Mouse (Mus musculus) forebrain, embryonic 12.5 days (tissue): Measurements from ENCODE around the gene Pcp4l1. TPM values are rescaled to one million over a fixed set of nuclear protein-coding genes. Genes with fewer than 3 reads are reported as not detected.

Source experiments
- ATAC-seq: fragments of 200-750 bp; cut with Nextera tagmentation; 2 replicates; pipeline ENCODE4 v1.8.0; 2017; ENCODE audit warnings: moderate TSS enrichment; ENCODE audit not compliant: low FRiP score
- H3K27ac ChIP-seq: fragments of 300-500 bp; sonication (generic); 2 replicates; pipeline ENCODE4 v1.5.1; 2016; ENCODE audit warnings: mild to moderate bottlenecking
- H3K27me3 ChIP-seq: fragments of 300-500 bp; sonication (generic); 2 replicates; pipeline ENCODE4 v1.6.1; 2016; ENCODE audit warnings: mild to moderate bottlenecking
- H3K36me3 ChIP-seq: fragments of 300-500 bp; sonication (generic); replicated peaks from 2 replicates; pipeline ENCODE4 v1.6.1; 2016; ENCODE audit warnings: mild to moderate bottlenecking
- H3K4me1 ChIP-seq: fragments of 300-500 bp; sonication (generic); 2 replicates; pipeline ENCODE4 v1.6.1; 2016
- H3K4me2 ChIP-seq: fragments of 300-500 bp; sonication (generic); 2 replicates; pipeline ENCODE4 v1.6.1; 2016; ENCODE audit warnings: mild to moderate bottlenecking, moderate library complexity
- H3K4me3 ChIP-seq: fragments of 300-500 bp; sonication (generic); replicated peaks from 2 replicates; pipeline ENCODE4 v1.5.1; 2016; ENCODE audit warnings: mild to moderate bottlenecking
- H3K9ac ChIP-seq: fragments of 300-500 bp; sonication (generic); 2 replicates; pipeline ENCODE4 v1.6.1; 2016; ENCODE audit warnings: mild to moderate bottlenecking
- H3K9me3 ChIP-seq: fragments of 300-500 bp; sonication (generic); 2 replicates; pipeline ENCODE4 v1.6.1; 2016
- WGBS: fragments of 180-500 bp; shearing (Covaris S2); methylation state at CpG from one replicate; pipeline ENCODE4 v1.1.7; 2016; 5-methylcytosine and 5-hydroxymethylcytosine counted together
- polyA plus RNA-seq: library from polyadenylated mRNA; unstranded; fragments of >200 nt; fragmentation: Nextera tagmentation; extraction: Ambion mirVana; gene quantifications from 2 replicates; pipeline ENCODE4 v1.2.1, GENCODE M21; 2016

Pcp4l1 gene
- polyA plus RNA-seq, 1 experiment from 2014 or later = 7.0 TPM

- ATAC-seq = no peak
- Histone ChIP-seq H3K4me3 (no peak overlapping the region), H3K27ac (no peak overlapping the region), H3K27me3 (0 out of 2 replicates have a peak, but pooled peaks cover 3% of the 10 kb centered on the region), H3K36me3 (peaks cover 23% of the 10 kb centered on the region), H3K9ac (no peak overlapping the region), H3K4me2 (no peak overlapping the region), H3K4me1 (peaks cover 8% of the 10 kb centered on the region), H3K9me3 (no peaks in the 10 kb centered on the region)
- WGBS = 86% methylated on average over 18 of the region's 18 CpGs
These were observed 20.3 kb upstream of the Pcp4l1 start for GRCm38 (mm10) chr1:171216241-171216955.

- WGBS = 70% methylated on average over 10 of the region's 10 CpGs
- Histone ChIP-seq H3K27ac (0 out of 2 replicates have a peak within 1 kb of the TSS, but pooled peaks have one; percentile 42), H3K4me3 (no peak within 1 kb of the TSS), H3K4me1 (0 out of 2 replicates have a peak, but pooled peaks cover 2% of the 10 kb centered on the region), H3K9me3 (no peaks in the 10 kb centered on the region), H3K27me3 (0 out of 2 replicates have a peak, but pooled peaks cover 3% of the 10 kb centered on the region), H3K4me2 (no peak within 1 kb of the TSS), H3K36me3 (peaks cover 9% of the 10 kb centered on the region; the same call in 1 of the 2 replicates), H3K9ac (no peak within 1 kb of the TSS)
- no peak for ATAC-seq
These were observed 17.9 kb upstream of the Pcp4l1 start, which contains the start of gene Nr1i3 for GRCm38 (mm10) chr1:171213801-171214496. Gene Nr1i3, plus strand, starts transcription at chr1:171213970.

DNA sequence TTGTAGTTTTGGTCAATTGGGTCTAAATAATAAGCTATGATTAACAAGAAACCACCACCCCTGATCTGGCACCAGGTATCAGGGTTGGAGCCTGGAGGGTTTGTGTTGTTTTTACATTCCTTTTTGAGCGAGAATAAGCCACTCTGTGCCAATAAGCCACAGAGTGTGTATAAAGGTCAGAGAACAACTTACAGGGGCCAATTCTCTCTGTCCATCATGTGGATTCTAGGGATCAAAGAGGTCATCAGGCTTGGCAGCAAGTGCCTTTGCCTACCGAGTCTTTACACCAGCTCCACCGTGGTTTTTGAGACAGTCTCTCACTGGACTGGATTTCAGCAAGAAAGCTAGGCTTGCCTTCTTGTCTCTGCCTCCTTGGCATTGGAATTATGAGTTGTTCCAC lies 16.8 kb upstream of the Pcp4l1 start:
- 54% methylated on average over 3 of the region's 3 CpGs for WGBS
- no peak overlapping the region for H3K4me2 ChIP-seq
- no peak overlapping the region for H3K4me3 ChIP-seq
- no peaks in the 10 kb centered on the region for H3K36me3 ChIP-seq
- no peaks in the 10 kb centered on the region for H3K9me3 ChIP-seq
- no peak overlapping the region for H3K9ac ChIP-seq
- H3K27ac ChIP-seq = no peak overlapping the region
- H3K27me3 ChIP-seq = 0 out of 2 replicates have a peak, but pooled peaks cover 3% of the 10 kb centered on the region
- ATAC-seq = no peak
- 0 out of 2 replicates have a peak, but pooled peaks cover 2% of the 10 kb centered on the region for H3K4me1 ChIP-seq

DNA sequence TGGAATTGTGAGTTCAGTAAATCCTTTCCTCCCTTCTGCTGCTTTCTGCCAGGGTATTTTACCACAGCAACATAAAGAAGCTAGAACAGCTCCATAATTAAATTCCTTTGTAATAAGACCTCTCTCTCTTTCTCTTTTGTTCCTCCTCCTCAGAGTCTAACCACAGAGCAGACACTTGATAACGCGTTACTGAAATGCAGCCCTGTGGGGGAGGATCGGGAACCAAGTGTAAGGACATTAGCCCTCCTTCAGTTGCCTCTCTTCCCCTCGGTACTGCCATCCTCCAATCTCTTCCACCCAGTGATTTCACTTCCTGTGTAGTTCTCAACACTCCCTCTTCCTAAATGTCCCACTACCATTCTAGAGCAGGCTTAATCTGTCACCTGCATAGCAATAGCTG lies 13.3 kb upstream of the Pcp4l1 start:
- ATAC-seq = no peak
- Histone ChIP-seq H3K4me2 (no peak overlapping the region), H3K27ac (no peak overlapping the region), H3K4me1 (peaks cover 6% of the 10 kb centered on the region; the same call in 1 of the 2 replicates), H3K27me3 (0 out of 2 replicates have a peak, but pooled peaks cover 3% of the 10 kb centered on the region), H3K4me3 (no peak overlapping the region), H3K9ac (no peak overlapping the region), H3K9me3 (no peaks in the 10 kb centered on the region), H3K36me3 (no peaks in the 10 kb centered on the region)
- 22% methylated on average over 4 of the region's 4 CpGs for WGBS

DNA sequence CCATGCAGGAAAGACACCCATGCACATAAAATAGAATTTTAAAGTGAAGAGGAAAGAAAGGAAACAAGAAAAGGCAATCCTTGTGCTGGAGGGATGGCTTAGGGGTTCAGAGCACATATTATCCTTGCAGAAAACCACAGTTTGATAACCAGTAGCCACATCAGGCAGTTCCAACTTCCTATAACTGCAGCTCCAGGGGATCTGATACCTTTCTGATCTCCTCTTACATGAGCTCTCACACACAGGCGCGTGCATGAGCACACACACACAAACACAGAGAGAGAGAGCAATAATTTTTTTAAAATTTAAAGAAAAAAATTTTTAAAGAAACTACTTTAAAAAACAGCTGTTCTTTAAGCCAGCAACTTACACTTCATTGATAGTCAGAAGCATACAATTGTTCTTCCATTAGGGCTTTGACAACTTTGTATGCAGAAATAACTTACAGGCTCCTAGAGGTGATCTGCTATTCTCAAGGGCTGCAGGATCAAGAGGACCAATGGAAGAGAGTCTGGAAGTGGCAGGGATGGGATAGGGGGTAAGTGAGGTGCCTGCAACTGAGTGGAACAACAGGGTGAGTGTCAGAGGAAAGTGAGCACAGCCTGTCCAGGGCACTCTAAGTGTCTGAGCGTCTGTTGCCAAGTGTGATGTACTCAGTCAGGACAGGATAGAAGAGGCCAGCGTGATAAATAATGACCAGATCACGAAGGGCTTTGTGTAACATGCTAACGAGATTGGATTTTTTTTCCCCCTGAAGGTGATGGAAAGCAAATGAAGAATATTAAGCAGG lies 9.8 kb upstream of the Pcp4l1 start:
- Histone ChIP-seq H3K4me1 (peaks cover 3% of the 10 kb centered on the region; the same call in 1 of the 2 replicates), H3K27me3 (no peaks in the 10 kb centered on the region), H3K36me3 (no peaks in the 10 kb centered on the region), H3K9me3 (no peaks in the 10 kb centered on the region), H3K4me2 (no peak overlapping the region), H3K9ac (no peak overlapping the region), H3K27ac (no peak overlapping the region), H3K4me3 (no peak overlapping the region)
- WGBS = 53% methylated on average over 6 of the region's 6 CpGs
- ATAC-seq = no peak

GRCm38 (mm10) chr1:171204249-171204644 lies 8.2 kb upstream of the Pcp4l1 start:
- no peaks in the 10 kb centered on the region for H3K36me3 ChIP-seq
- H3K27ac ChIP-seq = no peak overlapping the region
- WGBS = 69% methylated on average over 7 of the region's 7 CpGs
- 0 out of 2 replicates have a peak, but pooled peaks cover 6% of the 10 kb centered on the region for H3K27me3 ChIP-seq
- no peak overlapping the region for H3K4me3 ChIP-seq
- H3K9ac ChIP-seq = no peak overlapping the region
- no peak overlapping the region for H3K4me2 ChIP-seq
- H3K4me1 ChIP-seq = peaks cover 3% of the 10 kb centered on the region; the same call in 1 of the 2 replicates
- H3K9me3 ChIP-seq = no peaks in the 10 kb centered on the region
- no peak for ATAC-seq

DNA sequence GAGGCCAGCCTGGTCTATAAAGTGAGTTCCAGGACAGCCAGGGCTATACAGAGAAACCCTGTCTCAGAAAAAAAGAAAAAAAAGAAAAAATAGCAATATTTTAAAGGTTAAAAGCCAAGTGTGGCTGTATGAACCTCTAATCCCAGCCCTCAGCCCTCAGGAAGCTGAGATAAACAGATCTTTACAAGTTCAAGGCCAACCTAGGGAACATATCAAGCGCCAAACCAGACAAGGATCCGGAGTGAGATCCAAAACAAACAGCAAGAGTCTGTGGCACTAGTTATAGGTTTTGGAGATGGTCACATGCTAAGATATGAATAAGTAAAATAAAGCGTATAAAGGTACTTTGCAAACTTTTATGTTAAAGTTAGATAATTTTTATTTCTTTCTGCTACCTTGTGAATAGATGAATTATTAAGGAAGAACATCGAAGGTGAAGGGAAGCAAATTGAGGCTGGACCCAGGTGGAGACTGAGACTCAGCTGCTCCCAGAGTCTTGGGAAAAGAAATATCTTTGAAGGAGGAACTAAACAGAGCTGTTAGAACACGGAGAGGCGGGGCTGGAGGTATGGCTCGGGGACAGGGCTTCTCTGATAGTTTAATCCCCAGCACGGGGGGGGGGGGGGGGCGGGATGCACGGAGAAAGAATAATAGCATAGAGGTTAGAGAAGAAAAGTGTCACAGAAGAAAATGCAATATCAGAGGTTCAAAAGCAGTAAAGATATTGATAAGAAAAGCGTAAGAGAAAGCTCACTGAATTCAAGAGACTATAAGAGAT lies 7.6 kb upstream of the Pcp4l1 start:
- Histone ChIP-seq H3K4me3 (no peak overlapping the region), H3K27me3 (peaks cover 12% of the 10 kb centered on the region; the same call in 1 of the 2 replicates), H3K9me3 (no peaks in the 10 kb centered on the region), H3K9ac (no peak overlapping the region), H3K4me2 (no peak overlapping the region), H3K36me3 (no peaks in the 10 kb centered on the region), H3K4me1 (peaks cover 3% of the 10 kb centered on the region; the same call in 1 of the 2 replicates), H3K27ac (no peak overlapping the region)
- 55% methylated on average over 10 of the region's 11 CpGs for WGBS
- no peak for ATAC-seq

GRCm38 (mm10) chr1:171200769-171201168 lies 4.7 kb upstream of the Pcp4l1 start:
- Histone ChIP-seq H3K4me3 (no peak overlapping the region), H3K4me1 (peaks cover 3% of the 10 kb centered on the region), H3K9ac (no peak overlapping the region), H3K27me3 (peaks cover 32% of the 10 kb centered on the region), H3K36me3 (no peaks in the 10 kb centered on the region), H3K4me2 (no peak overlapping the region), H3K27ac (no peak overlapping the region), H3K9me3 (no peaks in the 10 kb centered on the region)
- no peak for ATAC-seq
- WGBS = 98% methylated on average over 1 of the region's 1 CpGs

- Histone ChIP-seq H3K4me3 (no peak overlapping the region), H3K4me1 (peaks cover 12% of the 10 kb centered on the region), H3K9ac (no peak overlapping the region), H3K27ac (no peak overlapping the region), H3K36me3 (no peaks in the 10 kb centered on the region), H3K27me3 (peaks cover 45% of the 10 kb centered on the region), H3K4me2 (no peak overlapping the region), H3K9me3 (no peaks in the 10 kb centered on the region)
- WGBS = 58% methylated on average over 1 of the region's 1 CpGs
- no peak for ATAC-seq
These were observed 3.5 kb upstream of the Pcp4l1 start for GRCm38 (mm10) chr1:171199532-171199931.

DNA sequence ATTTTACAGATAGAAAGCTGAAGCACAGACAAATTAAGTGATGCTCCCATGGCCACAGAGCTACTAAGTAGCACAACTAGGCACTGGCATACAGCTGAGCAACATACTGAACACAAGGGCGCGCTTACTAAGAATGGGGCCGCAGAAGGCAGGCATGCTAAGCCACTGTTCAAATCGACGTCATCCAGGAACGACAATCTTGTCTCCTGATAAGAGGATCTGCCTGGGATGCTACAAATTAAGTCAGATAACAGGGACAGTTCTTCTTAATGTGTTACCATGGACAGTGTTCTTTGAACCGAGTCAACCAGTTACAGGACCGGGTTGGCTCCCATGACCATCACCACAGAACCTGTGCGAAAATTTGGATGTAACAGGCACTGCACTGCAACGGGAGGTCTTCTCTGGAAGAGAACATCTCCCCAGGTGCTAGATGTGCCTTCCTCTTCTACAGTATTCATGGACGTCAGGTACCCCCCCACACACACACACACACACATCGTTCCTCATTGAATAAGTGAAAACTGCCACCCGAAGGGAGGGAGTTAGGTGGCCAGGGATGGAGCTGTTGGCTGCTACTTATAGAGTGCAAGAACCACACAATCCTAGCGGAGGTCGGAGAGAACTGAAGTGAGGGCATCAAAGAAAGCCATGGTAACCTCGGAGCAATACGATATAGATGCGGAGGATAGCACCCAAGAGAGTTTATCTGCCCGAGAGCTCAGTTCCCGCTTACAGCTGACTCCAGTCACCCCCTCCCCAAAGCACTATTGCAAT lies 834 bp downstream of the Pcp4l1 start:
- ATAC-seq = no peak

More for the DNA sequence above, 834 bp downstream of the Pcp4l1 start:
- Histone ChIP-seq H3K4me2 (peak overlapping the region; percentile 98), H3K4me1 (peaks cover 35% of the 10 kb centered on the region), H3K9ac (peak overlapping the region; percentile 54; the same call in 1 of the 2 replicates), H3K4me3 (peak overlapping the region; percentile 55), H3K27me3 (peaks cover 84% of the 10 kb centered on the region), H3K9me3 (no peaks in the 10 kb centered on the region), H3K36me3 (no peaks in the 10 kb centered on the region), H3K27ac (no peak overlapping the region)
- WGBS = 4% methylated on average over 20 of the region's 20 CpGs
